Mouse (Mus musculus) kidney, adult 2 months (tissue): ENCODE measurements around the gene 4930469K13Rik.

Experiments used
- CTCF ChIP-seq: fragments of 200-500 bp; conservative IDR thresholded peaks from 2 replicates; pipeline ENCODE4 v1.5.1; 2011; ENCODE audit warnings: low read depth, mild to moderate bottlenecking, control low read depth, low read length, moderate library complexity, mixed read lengths; ENCODE audit not compliant: insufficient read depth, insufficient read length
- POLR2A ChIP-seq: fragments of 200-500 bp; IDR thresholded peaks from one replicate; pipeline ENCODE4 v1.6.1; 2011; ENCODE audit warnings: low read depth, low read length, control low read depth

GRCm38 (mm10) chr11:34113760-34114159, 15.4 kb upstream of the 4930469K13Rik start:
- no peak for TF ChIP-seq CTCF
- TF ChIP-seq POLR2A, result no peak
